Mouse (Mus musculus): ENCODE measurements around the gene Cntnap1.
"Not testable (repeated sequence)": the region's sequence is repeated elsewhere in the genome, so short reads cannot be mapped to it uniquely, and the experiment has no call there.

Gene Cntnap1

DNA sequence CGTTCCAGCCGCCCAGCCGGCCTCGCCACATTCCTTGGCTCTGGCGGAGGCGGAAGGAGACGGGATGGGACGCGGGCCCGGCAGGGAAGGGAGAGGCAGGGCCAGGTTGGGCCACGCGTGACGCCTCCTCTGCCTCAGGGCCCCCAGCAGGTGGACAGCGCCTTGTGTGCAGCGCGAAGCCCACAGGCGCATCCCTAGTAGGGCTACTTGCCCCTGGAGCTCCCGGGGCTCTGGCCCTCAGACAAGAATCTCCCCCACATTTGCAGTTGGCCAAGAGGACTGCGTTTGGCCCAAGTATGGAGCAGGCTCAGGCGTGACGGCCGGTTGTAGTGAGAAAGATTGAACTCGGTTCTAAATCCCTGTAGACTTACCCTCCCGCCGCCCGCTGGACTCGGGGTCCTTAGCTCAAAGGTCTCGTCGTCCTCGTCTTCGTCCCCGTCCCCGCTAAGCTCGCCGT lies at the start of gene Cntnap1:
Gene Cntnap1, plus strand, starts transcription at position 170 of the 457 bp plus-strand sequence.
- peak; percentile 62 to 86 for DNase-seq

DNA sequence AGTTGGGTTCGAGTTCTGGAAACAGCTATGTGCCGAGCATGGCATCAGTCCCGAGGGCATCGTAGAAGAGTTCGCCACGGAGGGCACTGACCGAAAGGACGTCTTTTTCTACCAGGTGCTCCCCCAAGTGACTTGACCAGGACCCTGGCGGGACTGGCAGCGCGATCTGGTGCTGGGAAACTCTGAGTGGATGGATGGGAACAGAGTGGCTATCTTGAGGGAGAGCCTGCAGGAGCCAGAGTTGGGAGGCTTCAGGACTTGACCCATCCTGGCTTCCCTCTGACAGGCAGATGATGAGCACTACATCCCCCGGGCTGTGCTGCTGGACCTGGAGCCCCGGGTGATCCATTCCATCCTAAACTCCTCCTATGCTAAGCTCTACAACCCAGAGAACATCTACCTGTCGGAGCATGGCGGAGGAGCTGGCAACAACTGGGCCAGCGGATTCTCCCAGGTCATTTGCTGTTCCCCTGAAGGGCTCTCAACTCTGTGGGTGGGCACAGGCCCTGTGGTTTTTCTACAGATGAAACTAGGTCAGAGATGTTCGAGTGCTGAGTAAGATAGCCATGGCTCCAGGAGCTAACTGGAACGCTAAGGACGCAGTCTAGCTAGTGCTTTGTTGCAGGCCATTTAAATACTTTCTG lies 49.7 kb upstream of the Cntnap1 start:
- no peak for DNase-seq

DNA sequence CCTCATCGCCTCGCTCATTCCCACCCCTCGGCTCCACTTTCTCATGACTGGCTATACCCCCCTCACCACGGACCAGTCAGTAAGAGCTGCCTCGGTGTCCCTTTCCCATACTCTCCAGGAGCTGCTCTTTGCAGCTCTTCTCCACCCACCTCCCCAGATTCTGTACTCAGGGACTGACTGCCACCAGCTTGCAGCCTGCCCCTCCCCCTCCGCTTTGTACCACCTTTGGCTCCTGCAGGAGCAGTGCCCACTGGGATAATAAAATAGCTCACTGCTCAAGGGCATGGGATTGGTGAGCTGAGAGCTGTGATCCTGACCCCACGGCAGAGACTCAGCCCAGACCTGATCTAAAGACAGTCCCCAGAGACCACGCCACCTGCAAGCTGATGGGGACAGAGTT lies 45.8 kb upstream of the Cntnap1 start:
- not testable (repeated sequence) for DNase-seq

DNA sequence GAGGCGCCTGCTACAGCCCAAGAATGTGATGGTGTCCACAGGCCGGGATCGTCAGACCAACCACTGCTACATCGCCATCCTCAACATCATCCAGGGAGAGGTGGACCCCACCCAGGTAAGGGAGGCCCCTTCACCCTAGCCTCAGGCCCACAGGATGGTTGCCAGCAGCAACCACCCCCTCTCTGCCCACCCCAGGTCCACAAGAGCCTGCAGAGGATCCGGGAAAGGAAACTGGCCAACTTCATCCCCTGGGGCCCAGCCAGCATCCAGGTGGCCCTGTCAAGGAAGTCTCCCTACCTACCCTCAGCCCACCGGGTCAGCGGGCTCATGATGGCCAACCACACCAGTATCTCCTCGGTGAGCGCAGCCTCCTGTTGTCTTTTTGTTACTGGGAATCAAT lies 45.3 kb upstream of the Cntnap1 start:
- not testable (repeated sequence) for DNase-seq

DNA sequence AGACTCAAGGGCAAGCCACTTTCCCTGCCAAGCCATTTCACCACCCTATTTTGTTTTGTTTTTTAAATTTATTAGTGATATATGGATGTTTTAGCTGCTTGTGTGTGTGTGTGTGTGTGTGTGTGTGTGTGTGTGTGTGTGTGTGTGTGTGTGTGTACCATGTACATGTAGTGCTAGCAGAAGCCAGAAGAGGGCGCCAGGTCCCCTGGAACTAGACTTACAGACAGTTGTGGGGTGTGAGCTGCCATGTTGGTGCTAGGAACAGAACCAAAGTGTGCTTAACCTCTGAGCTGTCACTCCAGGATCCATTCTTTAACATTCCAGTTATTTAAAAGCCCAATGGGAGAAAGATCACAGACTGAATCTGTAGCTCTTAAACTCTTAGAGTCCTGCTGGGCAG lies 43.2 kb upstream of the Cntnap1 start:
- peak in 1 of 2 experiments; percentile 37 for DNase-seq

DNA sequence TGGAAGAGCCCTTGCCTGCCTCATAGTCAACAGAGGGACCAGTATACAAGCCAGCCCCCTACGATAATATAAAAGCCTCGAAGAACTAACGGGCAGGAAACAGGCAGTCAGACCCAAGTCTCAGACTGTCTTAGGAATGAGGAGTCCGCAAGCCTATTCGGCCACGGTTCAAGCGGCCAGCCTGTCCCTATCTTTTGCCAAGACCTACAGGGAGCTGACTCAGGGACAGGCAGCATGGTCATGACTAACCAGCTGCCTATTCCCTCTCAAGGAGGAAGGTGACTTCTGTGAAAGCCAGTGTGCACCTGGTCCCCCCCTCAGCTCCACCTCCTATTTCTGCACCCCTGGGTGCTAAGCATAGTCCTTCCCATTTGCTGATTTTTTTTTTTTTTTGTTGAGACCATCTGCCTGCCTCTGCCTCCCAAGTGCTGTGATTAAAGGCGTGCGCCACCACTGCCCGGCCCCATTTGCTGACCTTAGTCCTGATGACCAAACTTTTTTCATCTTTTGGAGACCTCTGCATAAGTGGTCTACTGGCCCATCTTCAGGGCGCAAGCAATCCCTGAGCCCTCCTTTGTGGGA lies 41.2 kb upstream of the Cntnap1 start:
- DNase-seq = no peak

DNA sequence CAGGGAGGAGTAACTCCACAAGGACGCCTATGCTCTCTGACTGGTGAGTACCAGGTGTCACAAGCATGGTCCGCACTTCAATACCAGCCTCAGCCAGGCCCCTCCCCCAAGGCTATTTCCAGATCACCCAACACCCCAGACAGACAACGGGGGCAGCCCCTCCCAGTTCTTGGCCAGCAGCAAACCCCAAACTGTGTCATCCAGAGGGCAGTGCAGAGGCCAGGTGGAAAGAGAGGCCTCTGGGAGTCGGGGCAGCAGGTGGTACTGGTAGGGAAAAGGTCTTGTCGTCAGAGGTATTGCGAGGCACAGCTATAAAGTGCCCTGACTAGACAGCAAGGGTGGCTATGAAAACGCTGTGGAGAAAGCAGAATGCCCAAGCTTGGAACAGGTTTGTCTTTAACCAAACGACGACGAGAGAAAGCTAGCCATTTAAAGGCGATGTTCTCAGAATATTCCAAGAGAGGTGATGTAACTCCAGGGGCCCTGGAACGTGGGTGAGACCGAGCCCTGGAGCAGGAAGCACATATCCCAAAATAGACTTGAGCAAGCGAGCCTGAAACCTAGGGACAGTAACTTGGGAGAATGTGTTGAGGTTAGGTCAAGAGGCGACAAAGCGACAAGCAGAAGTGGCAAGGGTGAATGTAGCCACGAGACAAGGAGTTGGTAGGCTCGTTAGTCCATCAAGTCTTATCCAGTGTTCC lies 40.1 kb upstream of the Cntnap1 start:
- peak in 1 of 2 experiments; percentile 53 for DNase-seq

DNA sequence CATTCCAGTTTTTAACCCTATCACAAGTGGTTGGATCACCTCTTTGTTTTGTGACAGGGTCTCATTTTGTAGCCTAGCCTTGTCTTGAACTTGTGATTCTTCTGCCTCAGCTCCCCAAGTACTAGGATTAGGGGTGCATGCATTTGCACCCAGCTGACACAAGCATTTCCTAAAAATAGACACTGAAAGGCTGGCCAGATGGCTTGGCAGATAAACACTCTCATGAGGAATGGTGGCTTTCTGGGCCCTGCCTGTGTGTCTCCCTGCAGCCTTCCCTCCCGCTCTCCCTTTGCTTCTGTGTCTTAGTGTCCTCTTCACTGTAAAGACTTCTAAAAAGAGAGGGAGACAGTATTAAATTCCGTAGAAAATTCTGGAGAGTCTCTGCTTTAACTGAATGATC lies 39.1 kb upstream of the Cntnap1 start:
- DNase-seq = no peak

DNA sequence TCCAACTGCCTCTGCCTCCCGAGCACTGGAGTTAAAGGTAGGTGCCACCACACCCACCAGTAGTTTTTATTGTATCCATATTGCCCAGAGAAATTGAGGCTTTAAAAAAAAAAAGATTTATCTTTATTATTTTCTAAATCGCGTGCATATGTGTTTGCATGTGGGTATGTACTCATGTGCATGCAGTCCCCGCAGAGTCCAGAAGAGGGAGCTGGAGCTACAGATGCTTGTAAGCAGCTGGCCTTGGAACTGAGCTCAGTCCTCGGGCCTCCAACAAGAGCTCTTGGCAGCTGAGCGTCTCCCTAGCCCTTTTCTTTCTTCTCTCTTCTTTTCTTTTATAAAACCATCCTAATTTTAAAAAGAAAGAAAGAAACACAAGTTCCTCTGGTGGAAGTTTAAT lies 38.6 kb upstream of the Cntnap1 start:
- peak; percentile 49 to 53 for DNase-seq

DNA sequence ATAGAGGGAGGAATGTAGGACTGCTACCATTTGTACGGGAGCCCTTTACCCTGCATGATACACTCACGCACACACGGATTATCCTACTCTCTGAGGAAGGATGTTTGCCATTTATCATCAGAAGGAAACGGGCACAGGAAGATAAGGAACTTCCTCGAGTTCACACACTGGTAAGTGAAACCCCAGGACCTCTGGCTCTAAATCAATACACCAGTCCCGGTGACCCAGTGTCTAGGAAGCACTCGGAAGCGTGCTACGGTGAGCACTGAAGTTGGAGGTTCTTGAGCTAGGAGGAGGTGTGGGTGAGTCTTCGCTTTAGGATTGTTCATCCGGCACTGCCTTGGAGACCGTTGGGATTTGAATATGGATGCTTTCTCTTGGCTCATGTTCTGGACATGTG lies 37.3 kb upstream of the Cntnap1 start:
- peak; percentile 35 to 45 for DNase-seq

DNA sequence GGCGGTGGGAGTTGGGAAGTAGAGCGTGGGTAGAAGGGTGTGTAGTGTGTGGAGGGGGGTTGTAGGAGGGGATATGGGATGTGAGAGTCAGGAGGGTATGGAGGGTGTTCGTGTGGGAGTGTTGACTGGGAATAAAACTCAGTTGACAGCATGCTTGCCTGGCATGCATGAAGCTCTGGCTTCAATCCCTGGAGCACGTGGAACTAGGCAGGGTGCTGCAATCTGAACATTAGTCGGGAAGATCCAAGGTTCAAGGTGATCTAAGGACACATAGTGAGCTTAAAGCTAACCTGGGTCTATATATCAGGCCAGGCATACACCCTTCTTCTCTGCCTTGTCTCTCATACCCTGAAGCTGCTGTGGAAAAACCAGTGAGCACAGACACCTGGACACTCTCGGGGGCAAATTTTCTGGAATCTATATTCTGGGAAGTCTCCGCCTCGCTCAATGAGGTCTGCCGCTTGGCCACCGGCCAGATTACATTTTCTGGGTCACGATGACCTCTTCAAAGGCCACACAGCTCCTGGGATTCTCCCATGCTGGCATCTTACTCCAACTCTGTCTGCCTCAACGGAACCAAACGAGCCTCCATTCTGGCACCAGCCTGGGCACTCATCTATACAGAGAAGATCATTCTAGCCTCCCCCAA lies 36.0 kb upstream of the Cntnap1 start:
- peak in 1 of 2 experiments; percentile 18 for DNase-seq

DNA sequence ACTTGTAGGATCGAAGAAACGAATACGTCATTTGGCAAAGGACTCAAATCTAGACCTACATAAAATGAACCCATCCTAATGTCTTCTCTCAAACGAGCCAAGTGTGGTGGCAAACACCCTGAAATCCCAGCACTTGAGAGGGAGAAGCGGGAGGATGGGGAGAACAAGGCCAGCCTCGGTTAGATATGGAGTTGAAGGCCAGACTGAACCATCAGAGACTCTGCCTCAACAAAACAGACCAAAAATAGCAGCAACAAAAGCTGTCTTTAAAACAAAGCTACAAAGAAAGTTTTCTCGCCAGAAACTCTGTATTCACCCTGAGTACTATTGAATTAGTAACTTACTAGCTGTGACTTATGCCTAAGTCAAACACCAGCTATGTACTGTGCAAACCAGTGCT lies 33.3 kb upstream of the Cntnap1 start:
- no peak for DNase-seq

DNA sequence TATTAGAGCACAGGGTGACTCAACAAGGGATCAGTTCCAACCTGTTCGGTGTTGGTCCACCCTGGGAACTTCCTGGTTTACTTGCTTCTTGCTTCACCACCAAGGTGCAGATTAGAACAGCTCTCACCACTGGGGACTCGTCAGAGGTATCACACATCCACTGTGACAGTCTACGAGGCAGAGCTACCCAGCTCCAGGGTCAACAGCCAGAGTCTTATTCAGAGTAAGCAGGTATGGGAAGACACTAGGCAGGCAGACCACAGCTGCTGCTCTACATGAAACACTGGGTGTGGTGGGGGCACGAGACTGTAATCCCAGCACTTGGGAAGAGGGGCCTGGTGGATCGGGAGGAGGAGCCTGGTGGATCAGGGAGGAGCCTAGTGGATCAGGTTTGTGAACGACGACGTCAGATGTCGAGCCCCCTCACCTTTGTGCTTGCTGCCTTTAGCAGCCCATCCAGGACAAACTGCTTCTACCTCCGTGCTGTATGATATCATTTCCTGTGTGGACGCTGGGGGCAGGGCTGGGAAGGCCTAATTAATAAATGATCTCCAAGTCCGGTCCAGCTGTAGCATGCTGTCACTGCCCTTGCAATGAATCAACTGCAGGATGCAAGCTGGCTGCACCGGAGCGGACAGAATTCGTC lies 31.7 kb upstream of the Cntnap1 start:
- peak; percentile 68 to 81 for DNase-seq

DNA sequence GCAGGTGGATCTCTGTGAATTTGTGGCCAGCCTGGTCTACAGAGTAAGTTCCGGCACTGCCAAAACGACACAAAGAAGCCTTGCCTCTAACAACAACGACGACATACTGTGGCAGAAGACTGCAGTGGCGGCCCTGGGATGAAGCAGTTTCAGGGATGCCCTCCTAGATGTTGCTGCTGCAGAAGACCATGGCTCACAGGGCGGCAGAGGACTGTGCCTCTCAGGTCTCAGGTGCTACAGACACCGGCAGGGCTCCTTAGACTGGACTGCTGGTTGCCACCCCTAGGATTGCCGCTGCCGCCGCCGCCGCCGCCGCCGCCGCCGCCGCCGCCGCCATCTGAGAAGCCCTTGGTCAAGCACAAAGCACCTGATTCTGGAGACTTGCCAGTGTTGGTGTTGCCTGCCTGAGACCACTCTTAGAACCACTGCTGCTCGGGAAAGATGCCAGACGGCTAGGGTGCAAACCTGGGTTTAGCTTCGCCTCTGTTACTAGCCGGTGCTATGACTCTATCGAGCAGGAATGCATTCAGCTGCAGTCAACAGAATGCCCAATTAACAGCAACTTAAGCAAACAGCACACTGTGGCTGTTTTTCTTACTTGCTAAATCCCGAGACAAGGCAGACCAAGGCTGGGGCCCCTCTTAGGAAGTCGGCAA lies 30.0 kb upstream of the Cntnap1 start:
- peak; percentile 42 to 47 for DNase-seq

DNA sequence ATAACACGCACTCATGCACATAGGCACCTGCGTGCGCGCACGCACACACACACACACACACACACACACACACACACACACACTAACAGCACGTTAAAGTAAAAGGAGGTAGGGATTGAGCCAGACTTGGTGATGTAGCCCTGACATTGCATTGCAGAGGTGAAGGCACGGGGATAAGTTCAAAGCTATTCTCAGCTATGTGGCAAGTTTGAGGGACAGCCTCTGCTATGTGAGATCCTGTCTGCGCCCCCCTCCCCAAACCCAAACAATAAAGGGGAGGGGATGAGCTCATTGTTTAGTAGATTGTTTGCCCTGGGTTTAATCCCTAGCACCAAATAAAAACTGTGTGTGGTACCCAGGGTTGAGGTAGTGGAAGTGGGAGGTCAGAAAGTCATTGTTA lies 29.2 kb upstream of the Cntnap1 start:
- DNase-seq = no peak

DNA sequence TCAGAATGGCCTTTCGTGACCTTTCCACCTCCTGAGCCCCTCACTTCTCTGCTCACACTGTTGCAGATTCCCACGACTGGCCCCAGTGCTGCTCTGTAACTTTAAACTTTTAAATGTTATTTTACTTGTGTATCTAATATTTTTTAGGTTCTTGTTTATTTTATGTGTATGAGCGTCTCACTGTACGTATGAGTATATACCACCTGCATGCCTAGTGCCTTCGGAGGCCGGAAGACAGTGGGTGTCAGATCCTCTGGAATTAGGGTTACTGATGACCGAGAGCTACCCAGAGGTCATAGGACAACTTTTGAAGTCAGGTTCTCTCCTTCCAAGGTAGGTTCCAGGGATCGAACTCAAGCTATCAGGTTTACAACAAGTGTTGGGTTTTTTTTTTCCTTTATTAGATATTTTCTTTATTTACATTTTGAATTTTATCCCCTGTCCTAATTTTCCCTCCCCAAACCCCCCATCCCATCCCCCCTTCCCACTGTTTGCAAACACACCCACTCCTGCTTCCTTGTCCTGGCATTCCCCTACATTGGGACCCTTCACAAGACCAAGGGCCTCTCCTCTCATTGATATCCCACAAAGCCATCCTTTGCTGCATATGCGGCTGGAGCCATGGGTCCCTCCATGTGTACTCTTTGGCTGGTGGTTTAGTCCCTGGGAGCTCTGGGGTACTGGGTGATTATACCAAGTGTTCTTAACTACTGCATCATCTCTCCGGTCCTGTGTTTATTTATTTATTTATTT lies 27.9 kb upstream of the Cntnap1 start:
- DNase-seq = no peak

DNA sequence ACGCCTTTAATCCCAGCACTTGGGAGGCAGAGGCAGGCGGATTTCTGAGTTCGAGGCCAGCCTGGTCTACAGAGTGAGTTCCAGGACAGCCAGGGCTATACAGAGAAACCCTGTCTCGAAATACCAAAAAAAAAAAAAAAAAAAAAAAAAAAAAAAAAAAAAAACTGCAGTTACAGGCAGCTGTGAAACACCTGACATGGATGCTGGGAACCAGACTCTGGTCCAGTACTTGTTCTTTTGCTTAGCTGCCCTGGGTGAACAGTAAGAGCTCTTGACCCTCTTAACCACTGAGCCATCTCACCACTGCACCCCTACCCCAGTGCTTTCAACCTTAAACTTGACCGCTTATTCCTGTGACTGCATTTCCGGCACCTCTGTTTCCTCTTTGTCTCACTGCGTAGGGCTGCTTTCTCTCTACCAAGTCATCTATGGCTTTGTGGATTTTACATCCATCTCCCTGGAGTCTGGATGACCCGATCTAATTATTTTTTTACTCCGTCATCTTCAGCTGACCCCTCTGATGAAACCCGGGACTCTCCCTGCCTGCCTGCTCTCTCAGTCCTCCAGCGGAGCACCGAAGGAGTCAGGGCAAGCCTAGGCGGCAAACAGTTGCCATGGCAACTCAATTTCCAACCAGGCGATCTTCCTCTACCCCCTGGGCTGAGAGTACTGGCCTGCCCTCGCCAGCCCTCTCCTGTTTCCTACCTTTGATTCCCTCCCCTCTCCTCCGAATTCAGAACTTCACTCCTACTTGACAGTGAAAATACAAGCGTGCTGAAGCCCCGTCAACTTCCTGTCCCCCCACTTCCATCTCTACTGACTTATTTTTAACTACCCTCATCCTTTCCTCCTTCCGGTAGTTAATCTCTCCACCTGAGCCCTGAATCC lies 26.7 kb upstream of the Cntnap1 start:
- peak; percentile 46 to 75 for DNase-seq

DNA sequence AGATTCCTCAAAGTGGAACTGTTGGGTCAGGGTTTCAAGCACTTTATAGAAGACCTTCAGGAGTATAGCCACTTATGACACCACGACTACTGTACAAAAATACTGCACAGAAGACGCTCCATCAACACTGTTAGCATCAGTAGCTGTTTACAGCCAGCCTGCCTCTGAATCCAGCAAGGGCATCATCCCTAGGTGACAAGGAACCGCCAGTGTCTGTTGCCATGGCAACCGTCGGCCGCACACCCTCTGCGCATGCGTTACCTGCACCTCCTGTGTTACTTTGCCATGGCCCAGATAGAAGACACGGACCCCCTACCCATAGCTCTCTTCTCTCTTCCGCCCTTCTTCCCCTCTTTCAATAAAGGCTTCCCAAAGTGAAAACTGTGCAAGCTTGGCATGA lies 23.9 kb upstream of the Cntnap1 start:
- DNase-seq = no peak

DNA sequence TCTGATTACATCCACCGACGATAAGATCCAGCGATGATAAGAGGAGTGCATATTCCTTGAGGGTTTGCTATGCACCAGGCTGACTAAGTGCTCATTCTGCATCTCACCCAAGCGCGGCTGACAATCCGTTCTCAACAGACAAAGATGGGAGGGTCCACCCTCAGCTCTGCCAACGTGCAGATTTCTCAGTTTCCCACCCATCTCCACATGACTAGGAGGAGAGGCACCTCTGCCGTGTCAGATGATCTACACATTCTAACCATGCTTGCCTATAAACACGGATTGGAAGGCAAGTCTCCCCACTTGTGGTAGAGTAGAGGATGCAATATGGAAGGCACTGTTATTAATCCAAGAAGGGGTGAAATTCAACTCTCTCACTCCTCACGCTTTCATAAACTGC lies 21.6 kb upstream of the Cntnap1 start:
- no peak for DNase-seq
